Mouse (Mus musculus): ENCODE measurements around the gene Ackr2. TPM values are rescaled to one million over a fixed set of nuclear protein-coding genes. Genes with fewer than 3 reads are reported as not detected.

Gene Ackr2
- polyA plus RNA-seq, 1 experiment from 2014 or later = 0.19 TPM

DNA sequence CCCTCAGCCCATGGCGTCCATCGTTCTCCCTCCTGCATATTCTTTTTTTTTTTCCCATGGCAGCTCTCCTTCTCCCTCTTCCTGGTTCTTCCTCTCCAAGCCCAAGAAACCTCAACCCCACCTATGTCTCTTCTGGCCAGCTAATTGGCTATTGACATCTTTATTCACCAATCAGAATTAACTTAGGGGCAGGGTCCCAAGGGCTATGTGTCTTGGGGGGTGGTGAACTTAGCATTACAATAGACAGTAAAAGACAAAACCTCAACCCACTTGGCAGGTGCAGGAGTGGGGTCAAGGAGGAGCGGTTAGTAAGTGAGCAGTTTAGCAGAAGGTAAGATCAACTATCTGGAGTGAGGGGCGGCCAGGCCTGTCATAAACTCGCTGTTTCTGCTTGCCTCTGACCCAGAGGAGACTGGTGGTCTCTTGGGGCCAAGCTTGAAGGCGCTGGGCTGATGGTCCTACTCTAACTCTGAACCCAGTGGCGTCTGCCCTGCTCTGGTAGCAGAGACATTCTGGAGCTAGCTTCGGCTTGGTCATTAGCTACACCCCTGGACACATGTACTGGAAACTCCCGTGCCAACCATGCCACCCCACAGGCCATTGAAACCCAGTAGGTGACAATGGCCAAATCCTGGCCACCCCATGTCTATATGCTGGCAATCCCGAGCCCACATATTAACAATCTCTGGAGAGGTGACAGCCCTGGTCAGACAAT, 9.4 kb downstream of the Ackr2 start:
- Histone ChIP-seq H3K9ac (ENCODE audit: low read depth, low read length) (no peak overlapping the region), H3K4me1 (replicated peaks; ENCODE audit: control insufficient read depth, insufficient read depth, low read length) (no peaks in the 10 kb centered on the region), H3K4me3 (ENCODE audit: low read depth, low read length) (no peak overlapping the region), H3K27ac (ENCODE audit: low read depth, low read length) (no peak overlapping the region), H3K27me3 (replicated peaks; ENCODE audit: control insufficient read depth, insufficient read depth, low read length) (no peaks in the 10 kb centered on the region), H3K9me3 (ENCODE audit: control insufficient read depth, low read length) (no peaks in the 10 kb centered on the region), H3K36me3 (ENCODE audit: control insufficient read depth, insufficient read depth, low read length) (no peaks in the 10 kb centered on the region), H3K4me2 (no peak overlapping the region)
- ATAC-seq (replicated peaks; ENCODE audit: low FRiP score) (no peak), DNase-seq (ENCODE audit: low spot score) (no peak)
- 69% methylated on average over 10 of the region's 10 CpGs for WGBS

GRCm38 (mm10) chr9:121908321-121908720, 10.2 kb downstream of the Ackr2 start:
- no peak for ATAC-seq (replicated peaks; ENCODE audit: low FRiP score)
- H3K27ac ChIP-seq (ENCODE audit: low read depth, low read length) = no peak overlapping the region
- WGBS = 88% methylated on average over 17 of the region's 17 CpGs
- no peaks in the 10 kb centered on the region for H3K27me3 ChIP-seq (replicated peaks; ENCODE audit: control insufficient read depth, insufficient read depth, low read length)
- no peaks in the 10 kb centered on the region for H3K9me3 ChIP-seq (ENCODE audit: control insufficient read depth, low read length)
- H3K4me2 ChIP-seq = no peak overlapping the region
- H3K4me1 ChIP-seq (replicated peaks; ENCODE audit: control insufficient read depth, insufficient read depth, low read length) = no peaks in the 10 kb centered on the region
- H3K36me3 ChIP-seq (ENCODE audit: control insufficient read depth, insufficient read depth, low read length) = no peaks in the 10 kb centered on the region
- no peak overlapping the region for H3K9ac ChIP-seq (ENCODE audit: low read depth, low read length)
- H3K4me3 ChIP-seq (ENCODE audit: low read depth, low read length) = no peak overlapping the region
- no peak for DNase-seq (ENCODE audit: low spot score)

- no peaks in the 10 kb centered on the region for H3K27me3 ChIP-seq (replicated peaks; ENCODE audit: control insufficient read depth, insufficient read depth, low read length)
- H3K4me2 ChIP-seq = no peak overlapping the region
- no peaks in the 10 kb centered on the region for H3K4me1 ChIP-seq (replicated peaks; ENCODE audit: control insufficient read depth, insufficient read depth, low read length)
- 0 out of 2 replicates have a peak, but pooled peaks have one; percentile 31 for ATAC-seq (replicated peaks; ENCODE audit: low FRiP score)
- WGBS = 33% methylated on average over 6 of the region's 6 CpGs
- H3K27ac ChIP-seq (ENCODE audit: low read depth, low read length) = no peak overlapping the region
- no peaks in the 10 kb centered on the region for H3K9me3 ChIP-seq (ENCODE audit: control insufficient read depth, low read length)
- no peak overlapping the region for H3K4me3 ChIP-seq (ENCODE audit: low read depth, low read length)
- no peak overlapping the region for H3K9ac ChIP-seq (ENCODE audit: low read depth, low read length)
- H3K36me3 ChIP-seq (ENCODE audit: control insufficient read depth, insufficient read depth, low read length) = no peaks in the 10 kb centered on the region
- DNase-seq (ENCODE audit: low spot score) = no peak
These were observed 11.5 kb downstream of the Ackr2 start for GRCm38 (mm10) chr9:121909635-121910034.

DNA sequence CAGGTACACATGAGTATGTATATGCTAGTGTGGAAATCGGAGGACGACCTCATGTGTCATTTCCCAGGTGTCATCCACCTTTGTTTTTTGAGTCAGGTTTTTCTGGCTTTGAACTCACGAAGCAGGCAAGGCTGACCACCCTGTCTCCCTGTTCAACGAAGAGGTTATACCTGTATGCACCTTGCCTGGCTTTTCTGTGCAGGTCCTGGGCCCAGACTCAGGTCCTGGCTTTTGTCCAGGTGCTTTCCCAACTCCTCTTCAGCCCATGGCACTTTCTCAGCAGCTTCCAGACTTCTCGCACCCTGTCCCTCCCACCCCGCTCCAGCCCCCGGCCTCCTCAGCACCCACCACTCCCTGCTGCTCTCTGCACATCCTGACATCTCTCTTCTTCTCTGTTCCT, 13.0 kb downstream of the Ackr2 start:
- no peak overlapping the region for H3K4me2 ChIP-seq
- no peaks in the 10 kb centered on the region for H3K9me3 ChIP-seq (ENCODE audit: control insufficient read depth, low read length)
- H3K27me3 ChIP-seq (replicated peaks; ENCODE audit: control insufficient read depth, insufficient read depth, low read length) = no peaks in the 10 kb centered on the region
- H3K4me1 ChIP-seq (replicated peaks; ENCODE audit: control insufficient read depth, insufficient read depth, low read length) = no peaks in the 10 kb centered on the region
- 85% methylated on average over 7 of the region's 7 CpGs for WGBS
- no peaks in the 10 kb centered on the region for H3K36me3 ChIP-seq (ENCODE audit: control insufficient read depth, insufficient read depth, low read length)
- no peak overlapping the region for H3K9ac ChIP-seq (ENCODE audit: low read depth, low read length)
- H3K27ac ChIP-seq (ENCODE audit: low read depth, low read length) = no peak overlapping the region
- H3K4me3 ChIP-seq (ENCODE audit: low read depth, low read length) = no peak overlapping the region
- no peak for DNase-seq (ENCODE audit: low spot score)
- ATAC-seq (replicated peaks; ENCODE audit: low FRiP score) = no peak

DNA sequence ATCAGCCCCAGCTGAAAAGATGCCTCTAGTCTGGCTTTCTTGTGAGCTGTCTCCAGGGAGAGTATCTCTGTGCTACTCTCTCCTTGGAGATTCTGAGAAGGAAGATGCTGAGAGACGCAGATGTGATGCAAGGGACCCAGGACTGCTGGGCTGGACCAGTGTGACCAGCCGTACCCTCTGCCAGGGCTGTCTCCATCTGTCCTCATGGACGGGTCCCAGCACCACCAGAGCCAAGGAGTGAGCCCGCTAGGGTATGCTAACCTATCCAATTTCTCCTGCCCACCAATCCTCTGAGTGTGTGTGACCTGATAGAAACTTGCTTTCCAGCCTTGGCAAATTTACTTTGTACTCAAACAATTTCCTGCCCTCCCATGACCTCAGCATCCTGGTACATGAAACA, 14.6 kb downstream of the Ackr2 start:
- H3K4me1 ChIP-seq (replicated peaks; ENCODE audit: control insufficient read depth, insufficient read depth, low read length) = no peaks in the 10 kb centered on the region
- no peak overlapping the region for H3K27ac ChIP-seq (ENCODE audit: low read depth, low read length)
- DNase-seq (ENCODE audit: low spot score) = no peak
- H3K36me3 ChIP-seq (ENCODE audit: control insufficient read depth, insufficient read depth, low read length) = no peaks in the 10 kb centered on the region
- 76% methylated on average over 4 of the region's 4 CpGs for WGBS
- H3K4me2 ChIP-seq = no peak overlapping the region
- H3K27me3 ChIP-seq (replicated peaks; ENCODE audit: control insufficient read depth, insufficient read depth, low read length) = no peaks in the 10 kb centered on the region
- no peak overlapping the region for H3K9ac ChIP-seq (ENCODE audit: low read depth, low read length)
- no peak overlapping the region for H3K4me3 ChIP-seq (ENCODE audit: low read depth, low read length)
- no peak for ATAC-seq (replicated peaks; ENCODE audit: low FRiP score)
- H3K9me3 ChIP-seq (ENCODE audit: control insufficient read depth, low read length) = no peaks in the 10 kb centered on the region

GRCm38 (mm10) chr9:121914226-121914757, 16.1 kb downstream of the Ackr2 start:
- H3K27me3 ChIP-seq (replicated peaks; ENCODE audit: control insufficient read depth, insufficient read depth, low read length) = no peaks in the 10 kb centered on the region
- WGBS = 75% methylated on average over 8 of the region's 8 CpGs
- ATAC-seq (replicated peaks; ENCODE audit: low FRiP score) (no peak), DNase-seq (ENCODE audit: low spot score) (no peak)
- H3K36me3 ChIP-seq (ENCODE audit: control insufficient read depth, insufficient read depth, low read length) = no peaks in the 10 kb centered on the region
- H3K4me3 ChIP-seq (ENCODE audit: low read depth, low read length) = no peak overlapping the region
- no peak overlapping the region for H3K4me2 ChIP-seq
- no peak overlapping the region for H3K27ac ChIP-seq (ENCODE audit: low read depth, low read length)
- no peaks in the 10 kb centered on the region for H3K9me3 ChIP-seq (ENCODE audit: control insufficient read depth, low read length)
- H3K9ac ChIP-seq (ENCODE audit: low read depth, low read length) = no peak overlapping the region
- H3K4me1 ChIP-seq (replicated peaks; ENCODE audit: control insufficient read depth, insufficient read depth, low read length) = no peaks in the 10 kb centered on the region

- Histone ChIP-seq H3K4me1 (replicated peaks; ENCODE audit: control insufficient read depth, insufficient read depth, low read length) (no peaks in the 10 kb centered on the region), H3K9me3 (ENCODE audit: control insufficient read depth, low read length) (no peaks in the 10 kb centered on the region), H3K36me3 (ENCODE audit: control insufficient read depth, insufficient read depth, low read length) (no peaks in the 10 kb centered on the region), H3K9ac (ENCODE audit: low read depth, low read length) (no peak overlapping the region), H3K27ac (ENCODE audit: low read depth, low read length) (no peak overlapping the region), H3K4me2 (no peak overlapping the region), H3K4me3 (ENCODE audit: low read depth, low read length) (no peak overlapping the region), H3K27me3 (replicated peaks; ENCODE audit: control insufficient read depth, insufficient read depth, low read length) (no peaks in the 10 kb centered on the region)
- WGBS = 80% methylated on average over 10 of the region's 10 CpGs
- no peak for DNase-seq (ENCODE audit: low spot score)
- ATAC-seq (replicated peaks; ENCODE audit: low FRiP score) = no peak
These were observed 16.9 kb downstream of the Ackr2 start for GRCm38 (mm10) chr9:121915056-121915455.

GRCm38 (mm10) chr9:121916102-121916501, 17.9 kb downstream of the Ackr2 start, which contains the start of gene Cyp8b1:
Cyp8b1 (minus strand) TSS chr9:121916305.
- Histone ChIP-seq H3K4me1 (replicated peaks; ENCODE audit: control insufficient read depth, insufficient read depth, low read length) (no peaks in the 10 kb centered on the region), H3K9ac (ENCODE audit: low read depth, low read length) (no peak within 1 kb of the TSS), H3K36me3 (ENCODE audit: control insufficient read depth, insufficient read depth, low read length) (no peaks in the 10 kb centered on the region), H3K27ac (ENCODE audit: low read depth, low read length) (no peak within 1 kb of the TSS), H3K27me3 (replicated peaks; ENCODE audit: control insufficient read depth, insufficient read depth, low read length) (no peaks in the 10 kb centered on the region), H3K4me2 (no peak within 1 kb of the TSS), H3K9me3 (ENCODE audit: control insufficient read depth, low read length) (no peaks in the 10 kb centered on the region), H3K4me3 (ENCODE audit: low read depth, low read length) (no peak within 1 kb of the TSS)
- DNase-seq (ENCODE audit: low spot score) (no peak), ATAC-seq (replicated peaks; ENCODE audit: low FRiP score) (no peak)
- 80% methylated on average over 8 of the region's 8 CpGs for WGBS

DNA sequence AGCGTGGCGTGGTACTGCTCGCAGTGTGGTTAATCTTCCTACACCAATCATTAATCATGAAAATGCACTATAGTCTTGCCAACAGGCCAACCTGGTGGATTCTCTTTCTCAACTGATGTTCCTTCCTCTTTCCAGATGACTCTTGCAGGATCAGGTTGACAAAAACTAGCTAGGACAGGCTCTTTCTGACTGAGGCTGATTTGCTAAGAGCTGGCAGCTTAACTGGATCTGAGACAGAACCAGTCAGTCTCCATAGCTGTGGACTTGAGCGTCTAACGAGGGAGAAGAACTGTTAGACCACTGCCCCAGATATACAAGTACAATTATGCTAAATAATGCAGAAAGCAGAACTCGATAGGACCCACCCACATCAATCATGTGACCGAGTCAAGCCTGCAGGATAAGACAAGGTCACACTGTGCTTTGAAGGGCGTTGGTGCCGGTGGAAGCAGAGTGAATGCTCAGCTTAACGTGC, 20.9 kb downstream of the Ackr2 start:
- 65% methylated on average over 10 of the region's 10 CpGs for WGBS
- DNase-seq (ENCODE audit: low spot score) = no peak
- H3K4me3 ChIP-seq (ENCODE audit: low read depth, low read length) = no peak overlapping the region

More for the DNA sequence above, 20.9 kb downstream of the Ackr2 start:
- no peaks in the 10 kb centered on the region for H3K36me3 ChIP-seq (ENCODE audit: control insufficient read depth, insufficient read depth, low read length)
- no peaks in the 10 kb centered on the region for H3K9me3 ChIP-seq (ENCODE audit: control insufficient read depth, low read length)
- no peaks in the 10 kb centered on the region for H3K27me3 ChIP-seq (replicated peaks; ENCODE audit: control insufficient read depth, insufficient read depth, low read length)
- H3K27ac ChIP-seq (ENCODE audit: low read depth, low read length) = no peak overlapping the region
- H3K9ac ChIP-seq (ENCODE audit: low read depth, low read length) = no peak overlapping the region
- H3K4me1 ChIP-seq (replicated peaks; ENCODE audit: control insufficient read depth, insufficient read depth, low read length) = no peaks in the 10 kb centered on the region
- H3K4me2 ChIP-seq = no peak overlapping the region
- ATAC-seq (replicated peaks; ENCODE audit: low FRiP score) = no peak
